Mouse (Mus musculus) kidney, postnatal 4 days (tissue): ENCODE results near the gene Mucl2.
"Not testable (repeated sequence)": the region's sequence is repeated elsewhere in the genome, so short reads cannot be mapped to it uniquely, and the experiment has no call there.

Experiments
- DNase-seq, 2 experiments: peaks; one replicate each; pipeline ENCODE4 v3.0.0; 2021; ENCODE audit warnings: mixed read lengths in 2 of 2

Gene Mucl2

GRCm38 (mm10) chr15:103899212-103899611 is at the start of gene Mucl2:
Mucl2 (minus strand) TSS chr15:103899312.
- no peak for DNase-seq

DNA sequence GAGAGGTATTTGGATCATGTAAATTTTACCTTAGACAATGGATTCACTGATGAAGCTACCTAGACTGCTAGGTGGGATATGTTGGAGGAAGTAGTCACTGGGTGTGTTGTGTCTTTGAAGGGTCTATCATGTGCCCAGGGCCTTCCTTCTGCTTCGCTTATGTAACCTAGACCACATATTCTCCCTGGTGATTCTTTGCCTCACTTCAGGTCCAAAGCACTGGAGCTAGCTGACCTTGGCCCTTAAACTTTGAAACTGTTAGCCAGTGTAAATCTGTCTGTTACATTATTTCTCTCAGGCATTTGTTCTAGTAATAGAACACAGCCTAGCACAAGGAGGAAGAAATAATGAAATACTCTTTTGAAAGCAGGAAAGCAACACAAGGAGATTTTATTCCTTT is 13.9 kb upstream of the Mucl2 start:
- not testable (repeated sequence) for DNase-seq
